Mouse (Mus musculus): ENCODE measurements around the gene Usp34.

GRCm38 (mm10) chr11:23259073-23259472, 47.6 kb upstream of the Usp34 start:
- TF ChIP-seq CTCF (IDR thresholded peaks at IDR 0.05; ENCODE audit: low read depth, low read length) (no peak), POLR2A (IDR thresholded peaks at IDR 0.05; ENCODE audit: borderline replicate concordance, low read depth, low read length) (no peak)
